Mouse (Mus musculus) heart, adult 2 months (tissue): ENCODE data around the gene Klk1b16.

Experiments used
- EP300 ChIP-seq: fragments of 200-500 bp; IDR thresholded peaks from 2 replicates; pipeline ENCODE4 v1.6.1; 2011; ENCODE audit warnings: low read depth, low read length, control low read depth; ENCODE audit not compliant: insufficient read depth
- POLR2A ChIP-seq: fragments of 200-500 bp; IDR thresholded peaks from 2 replicates; pipeline ENCODE4 v1.6.1; 2011; ENCODE audit warnings: mild to moderate bottlenecking, low read depth, low read length, control low read depth; ENCODE audit not compliant: insufficient read depth

DNA sequence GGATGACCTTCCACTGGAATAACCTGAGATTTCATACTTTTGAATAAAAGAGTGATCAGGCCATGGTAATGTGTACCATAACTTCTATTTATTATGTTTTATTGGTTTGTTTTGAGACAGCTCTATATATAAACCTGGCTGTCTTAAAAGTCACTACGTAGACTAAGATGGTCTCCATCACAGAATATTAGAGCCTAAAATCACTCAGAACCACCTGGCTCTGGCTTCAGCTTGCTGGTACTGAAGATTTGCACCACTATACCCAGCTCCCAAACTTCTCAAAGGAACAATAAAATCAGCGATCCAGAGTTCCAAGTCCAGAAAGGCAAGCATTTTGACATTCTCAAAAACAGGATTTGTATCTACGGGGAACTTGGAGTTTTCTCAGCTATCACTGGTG lies at the start of gene Klk1b16:
- TF ChIP-seq POLR2A, result no peak
- no peak for TF ChIP-seq EP300
